Mouse (Mus musculus) heart, adult 2 months (tissue): ENCODE data around the gene Spag6. TPM values are rescaled to one million over a fixed set of nuclear protein-coding genes. Genes with fewer than 3 reads are reported as not detected.

Experiments used
- DNase-seq, 2 experiments: peaks; one replicate each; pipeline ENCODE4 v3.0.0; 2021
- H3K27ac ChIP-seq: fragments of 200-600 bp; 2 replicates; pipeline ENCODE4 v1.8.1; 2022
- H3K27me3 ChIP-seq: fragments of 200-500 bp; 2 replicates; pipeline ENCODE4 v1.6.1; 2012; ENCODE audit warnings: mild to moderate bottlenecking, low read length, inconsistent platforms, mixed read lengths; ENCODE audit not compliant: control insufficient read depth, insufficient read depth
- H3K36me3 ChIP-seq: fragments of 200-500 bp; 2 replicates; pipeline ENCODE4 v1.6.1; 2012; ENCODE audit warnings: low read length, inconsistent platforms; ENCODE audit not compliant: control insufficient read depth, insufficient read depth
- H3K4me1 ChIP-seq: fragments of 200-500 bp; 2 replicates; pipeline ENCODE4 v1.6.1; 2011; ENCODE audit warnings: low read length; ENCODE audit not compliant: control insufficient read depth, insufficient read depth
- H3K4me3 ChIP-seq: fragments of 200-600 bp; 2 replicates; pipeline ENCODE4 v1.8.1; 2022
- H3K79me2 ChIP-seq: fragments of 200-500 bp; replicated peaks from 2 replicates; pipeline ENCODE4 v1.6.1; 2012; ENCODE audit warnings: mild to moderate bottlenecking, inconsistent platforms, low read length, moderate library complexity, mixed read lengths; ENCODE audit not compliant: control insufficient read depth, insufficient read depth
- H3K9ac ChIP-seq: fragments of 200-500 bp; 2 replicates; pipeline ENCODE4 v1.6.1; 2012; ENCODE audit warnings: low read depth, mild to moderate bottlenecking, control low read depth, inconsistent platforms, low read length, mixed read lengths
- CTCF ChIP-seq: fragments of 200-600 bp; IDR thresholded peaks from 2 replicates; pipeline ENCODE4 v1.8.1; 2022; ENCODE audit warnings: antibody characterized with exemption, mild to moderate bottlenecking, moderate library complexity
- EP300 ChIP-seq: fragments of 200-500 bp; IDR thresholded peaks from 2 replicates; pipeline ENCODE4 v1.6.1; 2011; ENCODE audit warnings: low read depth, low read length, control low read depth; ENCODE audit not compliant: insufficient read depth
- POLR2A ChIP-seq: fragments of 200-500 bp; IDR thresholded peaks from 2 replicates; pipeline ENCODE4 v1.6.1; 2011; ENCODE audit warnings: mild to moderate bottlenecking, low read depth, low read length, control low read depth; ENCODE audit not compliant: insufficient read depth
- WGBS: fragments of 180-500 bp; shearing (Covaris S2); methylation state at CpG from one replicate; pipeline ENCODE4 v1.1.7; 2018; 5-methylcytosine and 5-hydroxymethylcytosine counted together
- intact Hi-C: fragments of 180-260 bp; cut with DNase I; formaldehyde crosslinking; loops from one replicate; pipeline ENCODE4 v1.15.1; 2025
- polyA plus RNA-seq: library from polyadenylated mRNA; depleted of rRNA; stranded (reverse); fragments of >200 nt; gene quantifications from 2 replicates; pipeline ENCODE4 v1.2.3, GENCODE M21; 2012
- total RNA-seq, 2 experiments: library from RNA; stranded (reverse); gene quantifications; 2 replicates each; pipeline ENCODE4 v1.2.3; 2021

Spag6 gene
- total and polyA plus RNA-seq, 3 experiments, result 0.20 to 0.36 (median 0.26) TPM

GRCm38 (mm10) chr2:18722208-18722830 is 28.5 kb downstream of the Spag6 start:
- intact Hi-C loops, result no loop called here
- Histone ChIP-seq H3K4me3 (no peak overlapping the region), H3K27ac (no peak overlapping the region), H3K9ac (no peak overlapping the region), H3K79me2 (no peaks in the 10 kb centered on the region), H3K27me3 (no peaks in the 10 kb centered on the region), H3K36me3 (no peaks in the 10 kb centered on the region), H3K4me1 (no peaks in the 10 kb centered on the region)
- DNase-seq, result no peak
- WGBS, result 67% methylated on average over 3 of the region's 3 CpGs
- no peak for TF ChIP-seq EP300
- TF ChIP-seq CTCF, result no peak
- no peak for TF ChIP-seq POLR2A

- H3K79me2 ChIP-seq, result no peaks in the 10 kb centered on the region
- H3K36me3 ChIP-seq, result no peaks in the 10 kb centered on the region
- DNase-seq, result no peak
- 96% methylated on average over 1 of the region's 1 CpGs for WGBS
- H3K27ac ChIP-seq, result no peak overlapping the region
- intact Hi-C loops, result no loop called here
- H3K27me3 ChIP-seq, result no peaks in the 10 kb centered on the region
- no peak for TF ChIP-seq CTCF
- no peak for TF ChIP-seq POLR2A
- no peak for TF ChIP-seq EP300
- no peak overlapping the region for H3K9ac ChIP-seq
- H3K4me3 ChIP-seq, result no peak overlapping the region
- no peaks in the 10 kb centered on the region for H3K4me1 ChIP-seq
Observed at GRCm38 (mm10) chr2:18724462-18724861, 30.6 kb downstream of the Spag6 start.

- no peak overlapping the region for H3K27ac ChIP-seq
- 45% methylated on average over 4 of the region's 4 CpGs for WGBS
- no peaks in the 10 kb centered on the region for H3K36me3 ChIP-seq
- no peak for DNase-seq
- H3K9ac ChIP-seq, result no peak overlapping the region
- no peaks in the 10 kb centered on the region for H3K4me1 ChIP-seq
- no peak for TF ChIP-seq CTCF
- no peak for TF ChIP-seq EP300
- no peak for TF ChIP-seq POLR2A
- no peak overlapping the region for H3K4me3 ChIP-seq
- H3K27me3 ChIP-seq, result no peaks in the 10 kb centered on the region
- no peaks in the 10 kb centered on the region for H3K79me2 ChIP-seq
- intact Hi-C loops, result no loop called here
Observed at GRCm38 (mm10) chr2:18725880-18726279, 32.0 kb downstream of the Spag6 start.

DNA sequence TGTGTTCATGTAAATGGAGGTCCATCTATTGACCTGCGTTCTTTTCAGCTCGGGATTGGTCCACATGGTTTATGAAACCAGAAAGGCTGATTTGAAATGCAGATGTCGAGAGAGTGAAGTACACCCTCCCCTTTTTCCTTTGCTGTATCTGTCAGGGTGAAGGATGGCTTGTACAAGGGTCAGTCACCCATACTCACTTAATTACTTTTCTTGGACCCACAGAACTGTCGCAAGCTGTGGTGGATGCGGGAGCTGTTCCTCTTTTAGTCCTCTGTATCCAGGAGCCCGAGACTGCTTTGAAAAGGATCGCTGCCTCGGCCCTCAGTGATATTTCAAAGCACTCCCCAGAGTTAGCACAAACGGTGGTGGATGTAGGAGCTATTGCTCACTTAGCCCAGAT is 37.9 kb downstream of the Spag6 start:
- Histone ChIP-seq H3K4me1 (no peaks in the 10 kb centered on the region), H3K4me3 (no peak overlapping the region), H3K9ac (no peak overlapping the region), H3K79me2 (no peaks in the 10 kb centered on the region), H3K36me3 (no peaks in the 10 kb centered on the region), H3K27ac (no peak overlapping the region), H3K27me3 (no peaks in the 10 kb centered on the region)
- intact Hi-C loops, result no loop called here
- no peak for DNase-seq
- no peak for TF ChIP-seq CTCF
- TF ChIP-seq POLR2A, result no peak
- TF ChIP-seq EP300, result no peak
- 57% methylated on average over 9 of the region's 9 CpGs for WGBS

DNA sequence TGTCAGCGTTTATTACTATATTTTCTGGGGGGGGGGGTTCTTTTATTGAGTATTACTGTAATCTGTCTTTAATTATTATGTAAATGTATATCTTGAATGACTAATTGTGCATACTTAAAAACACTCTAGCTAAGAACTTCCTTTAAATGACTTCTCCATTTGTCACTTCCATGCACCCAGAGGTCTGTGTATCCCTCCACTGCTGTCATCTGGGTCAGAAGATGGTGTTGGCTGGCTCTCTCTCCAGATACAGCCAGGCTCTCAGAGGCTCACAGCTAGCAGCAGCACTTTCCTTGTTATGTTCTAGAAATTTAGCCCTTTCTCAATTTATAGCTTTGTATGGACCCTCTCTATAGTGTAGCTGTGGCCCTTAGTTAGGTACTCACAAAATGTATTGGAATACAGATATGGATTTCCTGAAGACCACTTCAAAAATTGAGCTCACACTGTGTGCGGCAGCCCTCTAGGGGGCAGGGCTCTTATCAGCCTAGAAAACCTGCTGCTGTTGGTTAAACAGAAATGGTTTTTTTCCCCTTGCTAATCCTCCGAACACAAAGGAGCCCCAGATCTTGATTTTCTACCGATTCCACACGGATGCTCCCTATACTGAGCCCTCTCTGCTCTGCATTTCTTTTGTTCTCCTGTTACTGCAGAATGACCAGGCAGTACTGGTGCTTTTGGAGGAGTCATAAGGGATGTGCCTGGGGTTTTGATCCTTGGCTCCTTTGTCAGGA is 40.7 kb downstream of the Spag6 start:
- H3K79me2 ChIP-seq, result no peaks in the 10 kb centered on the region
- intact Hi-C loops, result no loop called here
- no peak for TF ChIP-seq POLR2A
- peak; percentile 42 for TF ChIP-seq CTCF
- H3K27ac ChIP-seq, result no peak overlapping the region
- no peak for DNase-seq
- H3K36me3 ChIP-seq, result no peaks in the 10 kb centered on the region
- H3K27me3 ChIP-seq, result no peaks in the 10 kb centered on the region
- no peak overlapping the region for H3K9ac ChIP-seq
- H3K4me1 ChIP-seq, result no peaks in the 10 kb centered on the region
- H3K4me3 ChIP-seq, result no peak overlapping the region
- WGBS, result 48% methylated on average over 5 of the region's 5 CpGs

DNA sequence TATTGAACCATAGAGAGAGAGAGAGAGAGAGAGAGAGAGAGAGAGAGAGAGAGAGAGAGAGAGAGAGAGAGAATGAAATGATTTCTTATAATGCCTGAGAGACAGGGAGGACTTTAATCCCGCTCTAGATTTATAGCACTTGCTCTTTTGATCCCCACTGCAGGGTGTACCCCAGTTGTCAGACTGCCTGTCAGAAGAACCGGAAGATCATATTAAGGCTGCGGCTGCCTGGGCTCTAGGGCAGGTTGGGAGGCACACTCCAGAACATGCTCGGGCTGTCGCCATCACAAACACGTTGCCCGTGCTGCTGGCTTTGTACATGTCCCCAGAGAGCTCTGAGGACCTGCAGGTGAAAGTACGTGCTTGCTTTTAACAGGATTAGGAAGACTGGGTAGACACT is 43.2 kb downstream of the Spag6 start:
- Histone ChIP-seq H3K79me2 (no peaks in the 10 kb centered on the region), H3K27ac (no peak overlapping the region), H3K9ac (no peak overlapping the region), H3K27me3 (no peaks in the 10 kb centered on the region), H3K4me3 (no peak overlapping the region), H3K36me3 (no peaks in the 10 kb centered on the region), H3K4me1 (no peaks in the 10 kb centered on the region)
- WGBS, result 72% methylated on average over 8 of the region's 8 CpGs
- no peak for DNase-seq
- no peak for TF ChIP-seq EP300
- no peak for TF ChIP-seq POLR2A
- no peak for TF ChIP-seq CTCF
- intact Hi-C loops, result no loop called here
